Mouse (Mus musculus) liver, embryonic 12.5 days (tissue): Measurements from ENCODE around the gene Cd274. TPM values are rescaled to one million over a fixed set of nuclear protein-coding genes. Genes with fewer than 3 reads are reported as not detected.

Experiments
- ATAC-seq: fragments of 200-750 bp; cut with Nextera tagmentation; 2 replicates; pipeline ENCODE4 v1.8.0; 2017; ENCODE audit warnings: moderate number of reproducible peaks, mild to moderate bottlenecking, moderate library complexity
- H3K27ac ChIP-seq: fragments of 300-500 bp; sonication (generic); 2 replicates; pipeline ENCODE4 v1.5.1; 2016; ENCODE audit warnings: mild to moderate bottlenecking
- H3K27me3 ChIP-seq: fragments of 300-500 bp; sonication (generic); replicated peaks from 2 replicates; pipeline ENCODE4 v1.6.1; 2016; ENCODE audit warnings: mild to moderate bottlenecking, moderate library complexity
- H3K36me3 ChIP-seq: fragments of 300-500 bp; sonication (generic); 2 replicates; pipeline ENCODE4 v1.6.1; 2016; ENCODE audit warnings: mild to moderate bottlenecking, moderate library complexity
- H3K4me1 ChIP-seq: fragments of 300-500 bp; sonication (generic); 2 replicates; pipeline ENCODE4 v1.6.1; 2016
- H3K4me2 ChIP-seq: fragments of 300-500 bp; sonication (generic); 2 replicates; pipeline ENCODE4 v1.6.1; 2016; ENCODE audit warnings: mild to moderate bottlenecking, moderate library complexity
- H3K4me3 ChIP-seq: fragments of 300-500 bp; sonication (generic); 2 replicates; pipeline ENCODE4 v1.5.1; 2016; ENCODE audit warnings: mild to moderate bottlenecking, moderate library complexity
- H3K9ac ChIP-seq: fragments of 300-500 bp; sonication (generic); 2 replicates; pipeline ENCODE4 v1.6.1; 2016; ENCODE audit warnings: mild to moderate bottlenecking, moderate library complexity
- H3K9me3 ChIP-seq: fragments of 300-500 bp; sonication (generic); replicated peaks from 2 replicates; pipeline ENCODE4 v1.6.1; 2016; ENCODE audit warnings: mild to moderate bottlenecking, moderate library complexity
- WGBS: fragments of 180-500 bp; shearing (Covaris S2); methylation state at CpG from one replicate; pipeline ENCODE4 v1.1.7; 2016; ENCODE audit not compliant: insufficient replicate concordance; 5-methylcytosine and 5-hydroxymethylcytosine counted together
- polyA plus RNA-seq: library from polyadenylated mRNA; unstranded; fragments of >200 nt; fragmentation: Nextera tagmentation; extraction: Ambion mirVana; gene quantifications from 2 replicates; pipeline ENCODE4 v1.2.1, GENCODE M21; 2016

Gene Cd274
- polyA plus RNA-seq, 1 experiment from 2014 or later: 0.35 TPM

DNA sequence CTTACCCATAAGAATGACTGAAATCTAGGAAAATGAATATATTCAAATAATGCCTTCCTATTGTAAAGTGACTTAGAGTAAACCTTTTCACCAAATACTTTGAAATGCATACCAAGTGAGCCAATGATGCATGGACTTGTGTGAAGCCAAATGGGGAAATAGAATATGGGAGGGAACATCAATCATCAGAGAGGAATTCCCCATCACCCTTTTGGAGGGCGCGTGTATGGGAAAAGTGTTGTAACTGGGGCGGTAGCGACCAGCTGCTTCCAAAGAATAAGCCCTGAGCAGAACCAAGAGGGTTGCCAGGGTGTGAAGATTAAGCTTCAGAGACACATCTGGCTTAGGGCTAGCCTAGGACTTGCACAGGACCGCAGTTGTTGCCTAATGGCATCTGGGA is 16.1 kb downstream of the Cd274 start:
- WGBS: 79% methylated on average over 5 of the region's 5 CpGs
- Histone ChIP-seq H3K4me3 (no peak overlapping the region), H3K27ac (no peak overlapping the region), H3K27me3 (no peaks in the 10 kb centered on the region), H3K4me1 (peaks cover 11% of the 10 kb centered on the region; the same call in 1 of the 2 replicates), H3K4me2 (no peak overlapping the region), H3K9me3 (no peaks in the 10 kb centered on the region), H3K9ac (no peak overlapping the region), H3K36me3 (peaks cover 3% of the 10 kb centered on the region; the same call in 1 of the 2 replicates)
- ATAC-seq: no peak

- no peak overlapping the region for H3K4me3 ChIP-seq
- H3K36me3 ChIP-seq: peaks cover 3% of the 10 kb centered on the region; the same call in 1 of the 2 replicates
- H3K9me3 ChIP-seq: no peaks in the 10 kb centered on the region
- H3K9ac ChIP-seq: no peak overlapping the region
- no peak overlapping the region for H3K4me2 ChIP-seq
- H3K4me1 ChIP-seq: peaks cover 11% of the 10 kb centered on the region; the same call in 1 of the 2 replicates
- no peaks in the 10 kb centered on the region for H3K27me3 ChIP-seq
- 79% methylated on average over 9 of the region's 9 CpGs for WGBS
- H3K27ac ChIP-seq: no peak overlapping the region
- ATAC-seq: no peak
Measured at GRCm38 (mm10) chr19:29384412-29384811, 17.2 kb downstream of the Cd274 start.

- Histone ChIP-seq H3K36me3 (peaks cover 3% of the 10 kb centered on the region; the same call in 1 of the 2 replicates), H3K9ac (no peak overlapping the region), H3K27ac (no peak overlapping the region), H3K4me1 (peaks cover 11% of the 10 kb centered on the region; the same call in 1 of the 2 replicates), H3K4me3 (no peak overlapping the region), H3K9me3 (no peaks in the 10 kb centered on the region), H3K4me2 (no peak overlapping the region), H3K27me3 (no peaks in the 10 kb centered on the region)
- WGBS: 47% methylated on average over 6 of the region's 6 CpGs
- ATAC-seq: no peak
Measured at GRCm38 (mm10) chr19:29384994-29385393, 17.7 kb downstream of the Cd274 start.

GRCm38 (mm10) chr19:29385822-29386221 is 18.6 kb downstream of the Cd274 start:
- Histone ChIP-seq H3K4me3 (no peak overlapping the region), H3K27ac (no peak overlapping the region), H3K9me3 (no peaks in the 10 kb centered on the region), H3K27me3 (no peaks in the 10 kb centered on the region), H3K36me3 (peaks cover 3% of the 10 kb centered on the region; the same call in 1 of the 2 replicates), H3K4me2 (no peak overlapping the region), H3K4me1 (peaks cover 11% of the 10 kb centered on the region; the same call in 1 of the 2 replicates), H3K9ac (no peak overlapping the region)
- ATAC-seq: no peak
- 78% methylated on average over 4 of the region's 4 CpGs for WGBS

DNA sequence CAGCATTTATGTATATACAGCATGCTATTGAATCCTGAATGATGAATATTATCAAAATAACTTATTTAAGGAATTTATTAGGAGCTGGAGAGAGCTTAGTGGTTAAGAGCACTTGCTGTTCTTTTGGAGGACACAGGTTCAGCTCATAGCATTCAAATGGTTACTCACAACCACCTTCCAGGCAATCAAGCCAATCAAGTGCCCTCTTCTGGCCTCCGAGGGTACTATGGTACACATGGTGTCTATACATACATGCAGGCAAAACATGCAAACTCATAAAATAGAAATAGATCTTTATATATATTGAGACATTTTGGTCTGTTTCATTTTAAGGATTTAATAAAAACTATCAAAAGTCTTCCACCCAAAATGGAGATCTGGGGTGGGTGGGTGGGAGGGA is 21.6 kb downstream of the Cd274 start:
- no peak overlapping the region for H3K27ac ChIP-seq
- H3K27me3 ChIP-seq: no peaks in the 10 kb centered on the region
- no peak for ATAC-seq
- H3K4me2 ChIP-seq: no peak overlapping the region
- H3K9me3 ChIP-seq: no peaks in the 10 kb centered on the region
- 73% methylated on average over 1 of the region's 1 CpGs for WGBS
- H3K4me1 ChIP-seq: peaks cover 11% of the 10 kb centered on the region; the same call in 1 of the 2 replicates
- H3K9ac ChIP-seq: no peak overlapping the region
- no peak overlapping the region for H3K4me3 ChIP-seq
- H3K36me3 ChIP-seq: no peaks in the 10 kb centered on the region

- Histone ChIP-seq H3K4me3 (no peak overlapping the region), H3K27ac (no peak overlapping the region), H3K9me3 (no peaks in the 10 kb centered on the region), H3K27me3 (no peaks in the 10 kb centered on the region), H3K9ac (no peak overlapping the region), H3K36me3 (no peaks in the 10 kb centered on the region), H3K4me2 (no peak overlapping the region), H3K4me1 (no peaks in the 10 kb centered on the region)
- 61% methylated on average over 5 of the region's 5 CpGs for WGBS
- no peak for ATAC-seq
Measured at GRCm38 (mm10) chr19:29390483-29390882, 23.2 kb downstream of the Cd274 start.

DNA sequence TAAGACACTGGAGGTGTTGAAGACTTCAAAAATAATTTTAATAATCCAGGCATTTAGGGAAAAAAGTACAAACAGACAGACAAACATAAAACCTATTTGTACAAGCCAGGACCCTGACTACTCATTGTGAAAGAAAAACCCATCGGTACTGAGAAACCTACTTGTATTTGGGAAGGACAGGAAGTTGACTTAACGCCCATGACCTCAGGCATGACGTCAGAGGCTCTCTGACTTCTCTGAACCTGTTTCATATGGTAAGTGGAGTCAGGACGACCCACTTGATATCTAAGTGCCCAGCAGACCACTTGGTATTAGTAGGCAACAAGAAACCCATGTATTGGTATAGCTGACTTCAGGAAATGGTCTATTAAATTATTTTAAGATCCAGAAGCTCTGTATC is 24.0 kb downstream of the Cd274 start:
- WGBS: 41% methylated on average over 4 of the region's 4 CpGs
- no peaks in the 10 kb centered on the region for H3K4me1 ChIP-seq
- ATAC-seq: no peak
- no peak overlapping the region for H3K4me3 ChIP-seq
- no peaks in the 10 kb centered on the region for H3K9me3 ChIP-seq
- H3K27me3 ChIP-seq: no peaks in the 10 kb centered on the region
- no peak overlapping the region for H3K27ac ChIP-seq
- no peak overlapping the region for H3K9ac ChIP-seq
- no peaks in the 10 kb centered on the region for H3K36me3 ChIP-seq
- no peak overlapping the region for H3K4me2 ChIP-seq

GRCm38 (mm10) chr19:29393333-29393732 is 26.1 kb downstream of the Cd274 start:
- Histone ChIP-seq H3K9ac (no peak overlapping the region), H3K36me3 (no peaks in the 10 kb centered on the region), H3K4me1 (no peaks in the 10 kb centered on the region), H3K27me3 (no peaks in the 10 kb centered on the region), H3K27ac (no peak overlapping the region), H3K4me3 (no peak overlapping the region), H3K9me3 (no peaks in the 10 kb centered on the region), H3K4me2 (no peak overlapping the region)
- 76% methylated on average over 9 of the region's 9 CpGs for WGBS
- ATAC-seq: no peak

DNA sequence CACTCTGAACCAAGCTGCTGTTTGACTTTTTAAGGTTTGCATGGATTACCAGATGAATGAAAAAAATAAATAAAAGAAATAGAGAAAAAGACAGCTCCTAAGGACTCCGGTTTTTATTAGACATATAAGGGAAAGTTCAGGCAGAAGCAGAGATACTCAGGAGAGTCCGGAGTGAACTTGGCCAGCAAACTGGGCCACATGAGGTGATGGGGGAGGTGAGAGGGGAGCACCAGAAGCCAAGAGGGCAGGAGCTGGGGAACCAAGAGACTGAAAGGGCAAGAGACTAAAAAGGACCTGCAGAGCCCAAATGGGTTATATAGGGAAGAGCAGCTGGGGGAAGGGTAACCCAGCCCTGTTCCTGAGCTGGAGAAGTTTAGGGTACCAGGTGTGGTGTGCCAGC is 27.5 kb downstream of the Cd274 start:
- WGBS: 78% methylated on average over 2 of the region's 2 CpGs
- ATAC-seq: no peak

DNA sequence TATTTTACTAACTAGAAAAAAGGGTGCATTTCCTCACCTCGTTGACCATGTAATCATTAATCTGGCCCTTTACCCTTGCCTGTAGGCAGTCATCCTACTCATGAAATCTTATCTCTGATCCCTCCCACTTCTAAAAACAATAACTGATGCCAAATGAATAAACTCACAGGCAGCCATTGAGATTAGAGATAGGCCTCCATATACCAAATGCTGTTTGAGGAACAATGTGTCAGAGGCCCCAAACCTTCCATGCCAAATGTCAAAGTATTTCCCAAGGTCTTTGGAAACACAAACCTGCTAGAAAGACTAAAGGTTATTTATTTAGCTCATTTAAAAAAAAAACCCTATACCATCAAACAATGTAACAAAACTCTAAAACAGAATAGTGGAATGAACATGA is 29.1 kb downstream of the Cd274 start:
- no peaks in the 10 kb centered on the region for H3K36me3 ChIP-seq
- no peak overlapping the region for H3K4me3 ChIP-seq
- H3K4me2 ChIP-seq: no peak overlapping the region
- ATAC-seq: no peak
- no peak overlapping the region for H3K27ac ChIP-seq
- H3K4me1 ChIP-seq: peaks cover 16% of the 10 kb centered on the region
- H3K27me3 ChIP-seq: no peaks in the 10 kb centered on the region
- no peak overlapping the region for H3K9ac ChIP-seq
- no peaks in the 10 kb centered on the region for H3K9me3 ChIP-seq
- 36% methylated on average over 1 of the region's 1 CpGs for WGBS

More for the DNA sequence above, 27.5 kb downstream of the Cd274 start:
- Histone ChIP-seq H3K9me3 (no peaks in the 10 kb centered on the region), H3K4me3 (no peak overlapping the region), H3K9ac (no peak overlapping the region), H3K36me3 (no peaks in the 10 kb centered on the region), H3K27ac (no peak overlapping the region), H3K4me1 (peaks cover 3% of the 10 kb centered on the region; the same call in 1 of the 2 replicates), H3K27me3 (no peaks in the 10 kb centered on the region), H3K4me2 (no peak overlapping the region)

GRCm38 (mm10) chr19:29399786-29400185 is 32.5 kb downstream of the Cd274 start:
- H3K27me3 ChIP-seq: no peaks in the 10 kb centered on the region
- no peak overlapping the region for H3K4me3 ChIP-seq
- 60% methylated on average over 4 of the region's 4 CpGs for WGBS
- no peak for ATAC-seq
- no peaks in the 10 kb centered on the region for H3K9me3 ChIP-seq
- peaks cover 16% of the 10 kb centered on the region for H3K4me1 ChIP-seq
- no peaks in the 10 kb centered on the region for H3K36me3 ChIP-seq
- no peak overlapping the region for H3K27ac ChIP-seq
- peak overlapping the region; percentile 25; the same call in 1 of the 2 replicates for H3K4me2 ChIP-seq
- H3K9ac ChIP-seq: no peak overlapping the region

DNA sequence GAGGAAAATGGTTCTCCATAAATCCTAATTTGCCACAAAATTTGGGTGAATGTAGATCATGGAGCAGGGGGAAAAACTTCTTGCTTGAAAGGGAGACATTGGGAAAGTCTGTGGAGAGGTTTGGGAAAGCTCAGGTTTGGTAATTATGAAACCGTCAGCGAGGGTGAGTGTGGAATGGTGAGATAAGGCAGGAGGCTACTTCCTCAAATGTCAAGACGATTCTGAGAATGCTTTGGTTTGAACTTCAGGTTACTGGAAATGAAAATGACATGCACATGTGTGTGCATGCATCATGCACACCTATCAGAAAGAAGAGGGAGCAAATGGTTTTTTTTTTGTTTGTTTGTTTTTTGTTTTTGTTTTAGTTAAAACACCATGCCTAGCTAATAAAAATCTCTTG is 33.2 kb downstream of the Cd274 start:
- no peaks in the 10 kb centered on the region for H3K27me3 ChIP-seq
- peak overlapping the region; percentile 25 for H3K4me2 ChIP-seq
- H3K27ac ChIP-seq: no peak overlapping the region
- 15% methylated on average over 3 of the region's 3 CpGs for WGBS
- no peak overlapping the region for H3K4me3 ChIP-seq
- ATAC-seq: no peak
- no peaks in the 10 kb centered on the region for H3K9me3 ChIP-seq
- no peaks in the 10 kb centered on the region for H3K36me3 ChIP-seq
- no peak overlapping the region for H3K9ac ChIP-seq
- peaks cover 16% of the 10 kb centered on the region for H3K4me1 ChIP-seq

- peaks cover 16% of the 10 kb centered on the region for H3K4me1 ChIP-seq
- no peak overlapping the region for H3K27ac ChIP-seq
- no peaks in the 10 kb centered on the region for H3K27me3 ChIP-seq
- H3K9me3 ChIP-seq: no peaks in the 10 kb centered on the region
- H3K36me3 ChIP-seq: no peaks in the 10 kb centered on the region
- ATAC-seq: no peak
- WGBS: 83% methylated on average over 4 of the region's 4 CpGs
- no peak overlapping the region for H3K9ac ChIP-seq
- no peak overlapping the region for H3K4me2 ChIP-seq
- H3K4me3 ChIP-seq: no peak overlapping the region
Measured at GRCm38 (mm10) chr19:29402621-29403020, 35.4 kb downstream of the Cd274 start.
